Mouse (Mus musculus): ENCODE measurements at regions not wholly inside any gene's neighbourhood (a gene's known extent, or its start where the extent isn't known, plus 50 kb on each side); places are given as distances from the start of the nearest gene placed in this dataset.

DNA sequence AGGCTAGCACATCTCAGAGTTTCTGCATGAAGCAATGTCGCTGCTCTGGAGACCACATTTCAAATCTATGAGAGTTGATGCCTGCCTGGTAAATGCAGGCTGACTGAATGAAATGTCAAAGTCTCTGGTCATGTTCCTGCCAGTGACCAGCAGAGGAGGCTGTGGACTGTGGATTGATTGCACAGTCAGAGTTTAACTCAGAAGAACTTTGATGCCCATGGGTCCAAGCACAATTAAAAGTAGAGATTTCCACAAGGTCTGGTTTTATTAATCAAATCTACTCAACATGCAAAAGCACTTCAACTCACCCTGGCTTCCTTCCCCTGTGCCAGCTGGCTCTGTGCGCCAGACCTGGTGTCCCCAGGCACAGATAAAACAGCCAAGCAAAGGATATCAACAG lies 81.3 kb downstream of the Hsd17b3 start:
- Histone ChIP-seq H3K4me1 (ENCODE audit: control insufficient read depth in 2 of 2, insufficient read depth in 2 of 2, low read length in 2 of 2) (peaks cover 2 to 4% of the 10 kb centered on the region in 2 experiments; a peak in 1 of 4 replicates), H3K4me3 (ENCODE audit: control insufficient read depth in 1 of 2, insufficient read depth in 1 of 2, low read depth in 1 of 2, low read length in 2 of 2) (no peak overlapping the region), H3K9me3 (ENCODE audit: control insufficient read depth, low read length) (no peaks in the 10 kb centered on the region), H3K27ac (replicated peaks in 1 of 2; ENCODE audit: control insufficient read depth in 1 of 2, insufficient read depth in 1 of 2, low read depth in 2 of 2, low read length in 2 of 2) (no peak overlapping the region), H3K36me3 (ENCODE audit: control insufficient read depth, insufficient read depth, low read length) (no peaks in the 10 kb centered on the region), H3K27me3 (ENCODE audit: control insufficient read depth, insufficient read depth, low read length) (no peaks in the 10 kb centered on the region), H3K9ac (ENCODE audit: low read length) (no peak overlapping the region), H3K4me2 (ENCODE audit: low read length) (no peak overlapping the region)
- 66% methylated on average over 2 of the region's 2 CpGs for WGBS
- ATAC-seq (ENCODE audit: insufficient number of reproducible peaks, insufficient read depth, low FRiP score, low read depth) = no peak

DNA sequence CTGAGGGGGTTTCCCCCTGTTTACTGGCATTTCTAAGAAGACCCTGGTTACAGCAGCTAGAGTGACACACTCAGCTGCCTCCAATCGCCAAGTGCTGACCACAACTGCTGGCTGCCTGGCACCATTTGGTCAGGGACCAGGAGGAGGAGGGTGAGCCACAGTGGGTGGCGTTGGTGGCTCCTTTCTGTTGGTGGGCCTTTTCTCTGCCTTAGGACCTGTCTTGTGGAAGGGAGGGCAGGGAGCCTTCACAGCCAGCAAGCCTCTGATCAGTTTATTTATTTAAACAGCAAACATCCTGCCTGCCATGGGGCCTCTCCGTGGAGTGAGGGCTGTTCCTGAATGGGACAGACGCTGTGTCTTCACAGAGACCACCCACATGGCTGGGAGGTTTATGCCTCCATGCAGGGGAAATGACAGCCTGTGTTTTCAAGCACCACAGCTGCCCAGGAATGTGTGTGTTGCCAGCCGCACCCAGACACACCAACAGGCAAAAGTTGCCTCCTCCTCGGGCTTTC lies 86.0 kb downstream of the Hsd17b3 start:
- Histone ChIP-seq H3K27me3 (ENCODE audit: control insufficient read depth, insufficient read depth, low read length) (no peaks in the 10 kb centered on the region), H3K36me3 (ENCODE audit: control insufficient read depth, insufficient read depth, low read length) (no peaks in the 10 kb centered on the region), H3K4me3 (ENCODE audit: control insufficient read depth in 1 of 2, insufficient read depth in 1 of 2, low read depth in 1 of 2, low read length in 2 of 2) (no peak overlapping the region), H3K9me3 (ENCODE audit: control insufficient read depth, low read length) (no peaks in the 10 kb centered on the region), H3K4me2 (ENCODE audit: low read length) (peak overlapping the region; percentile 6; the same call in 1 of the 2 replicates), H3K4me1 (ENCODE audit: control insufficient read depth in 2 of 2, insufficient read depth in 2 of 2, low read length in 2 of 2) (peaks cover 4% of the 10 kb centered on the region in 2 experiments; a peak in 1 of 4 replicates), H3K27ac (replicated peaks in 1 of 2; ENCODE audit: control insufficient read depth in 1 of 2, insufficient read depth in 1 of 2, low read depth in 2 of 2, low read length in 2 of 2) (no peak overlapping the region), H3K9ac (ENCODE audit: low read length) (0 out of 2 replicates have a peak overlapping the region, but pooled peaks have one; percentile 11)
- ATAC-seq (ENCODE audit: insufficient number of reproducible peaks, insufficient read depth, low FRiP score, low read depth) = no peak
- WGBS = 11% methylated on average over 6 of the region's 6 CpGs

DNA sequence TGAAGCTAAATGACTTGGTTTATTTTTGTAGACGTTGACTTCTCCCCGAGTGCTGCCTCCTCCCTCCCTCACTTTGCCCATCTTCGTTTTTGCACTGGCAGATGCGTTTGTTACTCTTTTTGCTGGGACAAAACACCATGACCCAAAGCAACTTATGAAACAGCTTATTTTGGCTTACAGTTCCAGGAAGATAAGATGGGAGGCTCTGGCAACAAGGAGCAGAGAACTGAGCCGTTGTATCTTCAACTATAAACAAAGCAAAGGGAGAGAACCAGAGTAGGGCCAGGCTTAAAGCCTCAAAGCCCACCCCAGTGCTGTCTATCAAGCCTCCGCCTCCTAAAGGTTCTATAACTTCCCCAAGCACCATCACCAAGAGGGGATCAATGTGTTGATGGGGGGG lies 88.7 kb downstream of the Hsd17b3 start:
- Histone ChIP-seq H3K9ac (ENCODE audit: low read length) (no peak overlapping the region), H3K36me3 (ENCODE audit: control insufficient read depth, insufficient read depth, low read length) (no peaks in the 10 kb centered on the region), H3K9me3 (ENCODE audit: control insufficient read depth, low read length) (no peaks in the 10 kb centered on the region), H3K27me3 (ENCODE audit: control insufficient read depth, insufficient read depth, low read length) (no peaks in the 10 kb centered on the region), H3K4me2 (ENCODE audit: low read length) (no peak overlapping the region), H3K4me1 (ENCODE audit: control insufficient read depth in 2 of 2, insufficient read depth in 2 of 2, low read length in 2 of 2) (peaks cover 4% of the 10 kb centered on the region in 2 experiments; a peak in 1 of 4 replicates), H3K4me3 (ENCODE audit: control insufficient read depth in 1 of 2, insufficient read depth in 1 of 2, low read depth in 1 of 2, low read length in 2 of 2) (no peak overlapping the region), H3K27ac (replicated peaks in 1 of 2; ENCODE audit: control insufficient read depth in 1 of 2, insufficient read depth in 1 of 2, low read depth in 2 of 2, low read length in 2 of 2) (no peak overlapping the region)
- WGBS = 44% methylated on average over 6 of the region's 6 CpGs
- ATAC-seq (ENCODE audit: insufficient number of reproducible peaks, insufficient read depth, low FRiP score, low read depth) = no peak

DNA sequence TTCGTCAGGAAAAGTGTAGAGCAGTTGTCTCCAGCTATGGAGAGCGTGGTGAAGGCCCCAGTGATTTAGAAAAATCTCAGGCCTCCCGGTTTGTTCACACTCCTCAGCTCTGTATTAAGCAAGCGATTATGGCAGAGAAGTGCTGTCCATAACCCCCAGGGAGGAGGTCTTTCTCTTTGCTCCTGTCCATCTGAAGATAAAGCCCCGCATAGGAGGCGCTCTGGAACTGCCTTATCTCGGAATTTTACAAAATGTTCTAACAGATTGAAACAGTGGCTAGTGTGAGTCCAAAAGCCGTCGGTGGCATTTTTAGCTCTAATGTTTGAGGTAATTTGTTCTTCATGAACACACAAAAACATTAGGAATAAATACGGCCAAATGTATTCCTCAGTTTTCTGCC lies 90.4 kb downstream of the Hsd17b3 start:
- peaks cover 4% of the 10 kb centered on the region in 2 experiments; a peak in 1 of 4 replicates for H3K4me1 ChIP-seq (ENCODE audit: control insufficient read depth in 2 of 2, insufficient read depth in 2 of 2, low read length in 2 of 2)
- H3K27me3 ChIP-seq (ENCODE audit: control insufficient read depth, insufficient read depth, low read length) = no peaks in the 10 kb centered on the region
- no peaks in the 10 kb centered on the region for H3K9me3 ChIP-seq (ENCODE audit: control insufficient read depth, low read length)
- H3K4me2 ChIP-seq (ENCODE audit: low read length) = no peak overlapping the region
- no peak overlapping the region for H3K4me3 ChIP-seq (ENCODE audit: control insufficient read depth in 1 of 2, insufficient read depth in 1 of 2, low read depth in 1 of 2, low read length in 2 of 2)
- ATAC-seq (ENCODE audit: insufficient number of reproducible peaks, insufficient read depth, low FRiP score, low read depth) = no peak
- H3K36me3 ChIP-seq (ENCODE audit: control insufficient read depth, insufficient read depth, low read length) = no peaks in the 10 kb centered on the region
- WGBS = 24% methylated on average over 10 of the region's 10 CpGs
- no peak overlapping the region for H3K9ac ChIP-seq (ENCODE audit: low read length)
- no peak overlapping the region for H3K27ac ChIP-seq (replicated peaks in 1 of 2; ENCODE audit: control insufficient read depth in 1 of 2, insufficient read depth in 1 of 2, low read depth in 2 of 2, low read length in 2 of 2)

DNA sequence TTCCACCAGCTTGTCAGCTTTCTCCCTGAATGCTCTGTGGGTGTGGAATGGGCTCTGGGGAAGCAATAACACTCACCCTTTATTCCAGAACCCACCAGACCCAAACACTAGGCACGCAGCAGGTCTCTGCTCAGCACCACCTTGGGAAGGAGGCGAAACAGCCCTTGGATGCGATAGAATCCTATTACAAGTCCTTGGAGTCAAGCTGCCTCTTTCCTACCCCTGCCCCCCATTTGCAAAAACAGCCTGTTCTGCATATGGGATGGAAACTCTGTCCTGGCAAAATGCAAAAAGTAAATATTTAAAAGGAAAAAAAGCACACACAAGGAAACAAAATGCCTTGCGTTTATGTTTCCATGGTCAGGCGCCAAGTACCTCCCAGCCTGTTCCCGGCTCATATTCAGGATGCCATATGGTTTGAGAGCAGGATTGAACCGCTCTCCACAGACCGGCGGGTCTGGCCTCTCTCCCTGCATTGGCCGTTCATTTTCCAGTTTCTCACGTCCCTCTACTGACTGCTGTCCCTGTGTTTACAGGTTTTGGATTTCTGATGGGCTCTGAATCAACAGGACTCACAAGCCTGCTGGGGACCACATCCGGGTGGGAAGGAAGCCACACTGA lies 95.1 kb downstream of the Hsd17b3 start:
- Histone ChIP-seq H3K4me1 (ENCODE audit: control insufficient read depth in 2 of 2, insufficient read depth in 2 of 2, low read length in 2 of 2) (peaks cover 5 to 9% of the 10 kb centered on the region in 2 experiments; a peak in 2 of 4 replicates), H3K27me3 (ENCODE audit: control insufficient read depth, insufficient read depth, low read length) (no peaks in the 10 kb centered on the region), H3K4me3 (ENCODE audit: control insufficient read depth in 1 of 2, insufficient read depth in 1 of 2, low read depth in 1 of 2, low read length in 2 of 2) (no peak overlapping the region), H3K4me2 (ENCODE audit: low read length) (no peak overlapping the region), H3K36me3 (ENCODE audit: control insufficient read depth, insufficient read depth, low read length) (no peaks in the 10 kb centered on the region), H3K9me3 (ENCODE audit: control insufficient read depth, low read length) (no peaks in the 10 kb centered on the region), H3K9ac (ENCODE audit: low read length) (no peak overlapping the region), H3K27ac (replicated peaks in 1 of 2; ENCODE audit: control insufficient read depth in 1 of 2, insufficient read depth in 1 of 2, low read depth in 2 of 2, low read length in 2 of 2) (no peak overlapping the region)
- ATAC-seq (ENCODE audit: insufficient number of reproducible peaks, insufficient read depth, low FRiP score, low read depth) = no peak
- WGBS = 72% methylated on average over 12 of the region's 12 CpGs

DNA sequence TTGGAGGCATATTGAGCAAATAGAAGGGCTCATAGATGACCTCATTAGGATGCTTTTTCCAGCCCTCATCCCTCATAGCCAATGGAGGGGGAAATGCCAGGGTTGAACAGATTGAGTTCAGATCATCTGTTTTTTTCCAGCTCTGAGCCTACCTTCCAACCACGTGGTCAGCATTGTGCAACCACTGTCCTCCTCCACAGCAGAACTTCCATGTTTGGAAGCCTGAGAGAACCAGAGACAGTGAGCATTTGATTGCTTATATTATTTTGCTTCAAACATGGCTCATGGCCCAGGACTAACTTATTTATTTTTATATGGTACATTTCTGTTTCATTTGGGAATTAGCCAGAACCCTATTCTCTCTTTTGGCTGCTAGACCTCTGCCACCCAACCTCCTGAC lies 96.0 kb downstream of the Hsd17b3 start:
- no peak for ATAC-seq (ENCODE audit: insufficient number of reproducible peaks, insufficient read depth, low FRiP score, low read depth)
- Histone ChIP-seq H3K4me3 (ENCODE audit: control insufficient read depth in 1 of 2, insufficient read depth in 1 of 2, low read depth in 1 of 2, low read length in 2 of 2) (no peak overlapping the region), H3K4me1 (ENCODE audit: control insufficient read depth in 2 of 2, insufficient read depth in 2 of 2, low read length in 2 of 2) (peaks cover 4 to 9% of the 10 kb centered on the region in 2 experiments; a peak in 2 of 4 replicates), H3K27ac (replicated peaks in 1 of 2; ENCODE audit: control insufficient read depth in 1 of 2, insufficient read depth in 1 of 2, low read depth in 2 of 2, low read length in 2 of 2) (no peak overlapping the region), H3K27me3 (ENCODE audit: control insufficient read depth, insufficient read depth, low read length) (no peaks in the 10 kb centered on the region), H3K9ac (ENCODE audit: low read length) (no peak overlapping the region), H3K9me3 (ENCODE audit: control insufficient read depth, low read length) (no peaks in the 10 kb centered on the region), H3K36me3 (ENCODE audit: control insufficient read depth, insufficient read depth, low read length) (no peaks in the 10 kb centered on the region), H3K4me2 (ENCODE audit: low read length) (no peak overlapping the region)
- 59% methylated on average over 1 of the region's 1 CpGs for WGBS

DNA sequence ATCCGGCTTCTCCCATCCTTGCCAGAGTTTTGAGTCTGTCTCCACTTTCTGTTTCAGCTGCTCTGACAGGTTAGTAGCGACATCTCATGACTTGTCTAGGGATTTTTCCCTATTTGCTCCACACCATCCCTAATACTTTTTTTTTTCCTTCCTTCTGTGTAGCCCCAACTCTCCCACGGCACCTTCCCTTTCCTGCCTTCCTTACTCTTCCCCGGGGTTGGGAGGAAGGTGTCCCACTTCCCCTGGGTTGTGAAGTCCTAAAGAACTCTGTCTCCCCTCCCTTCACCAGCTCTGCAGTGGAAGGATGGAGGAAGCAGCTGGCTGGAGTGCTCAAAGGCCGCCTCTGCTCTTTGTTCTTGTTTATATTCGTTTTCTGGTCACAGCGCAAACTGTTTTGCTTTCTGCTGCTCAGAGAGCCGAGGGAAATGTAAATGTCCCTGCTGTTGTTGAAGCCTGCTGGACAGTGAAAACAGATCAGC lies 98.5 kb downstream of the Hsd17b3 start:
- Histone ChIP-seq H3K27me3 (ENCODE audit: control insufficient read depth, insufficient read depth, low read length) (no peaks in the 10 kb centered on the region), H3K4me3 (ENCODE audit: control insufficient read depth in 1 of 2, insufficient read depth in 1 of 2, low read depth in 1 of 2, low read length in 2 of 2) (no peak overlapping the region), H3K4me1 (ENCODE audit: control insufficient read depth in 2 of 2, insufficient read depth in 2 of 2, low read length in 2 of 2) (peaks cover 10 to 24% of the 10 kb centered on the region in 2 experiments; a peak in 3 of 4 replicates), H3K9me3 (ENCODE audit: control insufficient read depth, low read length) (no peaks in the 10 kb centered on the region), H3K9ac (ENCODE audit: low read length) (peak overlapping the region; percentile 38; the same call in 1 of the 2 replicates), H3K27ac (replicated peaks in 1 of 2; ENCODE audit: control insufficient read depth in 1 of 2, insufficient read depth in 1 of 2, low read depth in 2 of 2, low read length in 2 of 2) (peak overlapping the region in 1 of 2 experiments; percentile 47; a peak in 1 of 4 replicates), H3K36me3 (ENCODE audit: control insufficient read depth, insufficient read depth, low read length) (no peaks in the 10 kb centered on the region), H3K4me2 (ENCODE audit: low read length) (peak overlapping the region; percentile 24)
- ATAC-seq (ENCODE audit: insufficient number of reproducible peaks, insufficient read depth, low FRiP score, low read depth) = no peak
- WGBS = 23% methylated on average over 8 of the region's 8 CpGs
